Mouse (Mus musculus) midbrain, embryonic 12.5 days (tissue): Measurements from ENCODE around the gene Vsx1. TPM values are rescaled to one million over a fixed set of nuclear protein-coding genes. Genes with fewer than 3 reads are reported as not detected.

Experiments
- ATAC-seq: fragments of 200-750 bp; cut with Nextera tagmentation; 2 replicates; pipeline ENCODE4 v1.8.0; 2017; ENCODE audit warnings: low read depth, moderate TSS enrichment, moderate library complexity; ENCODE audit not compliant: low FRiP score
- H3K27ac ChIP-seq: fragments of 300-500 bp; sonication (generic); replicated peaks from 2 replicates; pipeline ENCODE4 v1.5.1; 2016; ENCODE audit warnings: mild to moderate bottlenecking
- H3K27me3 ChIP-seq: fragments of 300-500 bp; sonication (generic); 2 replicates; pipeline ENCODE4 v1.6.1; 2016; ENCODE audit warnings: mild to moderate bottlenecking
- H3K36me3 ChIP-seq: fragments of 300-500 bp; sonication (generic); 2 replicates; pipeline ENCODE4 v1.6.1; 2016
- H3K4me1 ChIP-seq: fragments of 300-500 bp; sonication (generic); 2 replicates; pipeline ENCODE4 v1.6.1; 2016
- H3K4me2 ChIP-seq: fragments of 300-500 bp; sonication (generic); replicated peaks from 2 replicates; pipeline ENCODE4 v1.6.1; 2016; ENCODE audit warnings: mild to moderate bottlenecking, moderate library complexity
- H3K4me3 ChIP-seq: fragments of 300-500 bp; sonication (generic); 2 replicates; pipeline ENCODE4 v1.5.1; 2016; ENCODE audit warnings: mild to moderate bottlenecking
- H3K9ac ChIP-seq: fragments of 300-500 bp; sonication (generic); replicated peaks from 2 replicates; pipeline ENCODE4 v1.6.1; 2016; ENCODE audit warnings: mild to moderate bottlenecking, moderate library complexity
- H3K9me3 ChIP-seq: fragments of 300-500 bp; sonication (generic); 2 replicates; pipeline ENCODE4 v1.6.1; 2016; ENCODE audit warnings: mild to moderate bottlenecking
- WGBS: fragments of 180-500 bp; shearing (Covaris S2); methylation state at CpG from one replicate; pipeline ENCODE4 v1.1.7; 2016; 5-methylcytosine and 5-hydroxymethylcytosine counted together
- polyA plus RNA-seq: library from polyadenylated mRNA; unstranded; fragments of >200 nt; fragmentation: Nextera tagmentation; extraction: Ambion mirVana; gene quantifications from 2 replicates; pipeline ENCODE4 v1.2.1, GENCODE M21; 2016

Vsx1 gene
- polyA plus RNA-seq, 1 experiment from 2014 or later, result 0.09 TPM

DNA sequence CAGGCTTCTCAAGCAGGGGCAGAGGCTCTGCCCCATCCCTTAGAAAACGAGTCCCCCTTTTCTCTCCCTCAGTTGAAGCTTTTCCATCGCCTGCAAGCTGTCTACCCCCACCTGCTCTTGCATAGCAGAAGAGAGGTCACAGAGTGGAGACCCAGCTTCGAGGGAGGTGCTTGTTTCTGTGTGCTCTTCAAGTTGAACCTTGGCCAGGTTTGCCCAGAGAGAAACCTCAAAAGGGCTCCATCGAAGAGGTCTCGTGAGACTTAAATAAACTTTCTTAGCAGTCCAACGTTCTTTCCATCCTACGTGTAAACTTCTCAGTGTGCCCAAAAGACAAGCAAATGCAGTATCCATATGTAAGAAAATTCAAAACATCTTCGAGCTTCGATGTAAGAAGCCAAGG lies 37.8 kb downstream of the Vsx1 start:
- no peaks in the 10 kb centered on the region; the same call in 1 of the 2 replicates for H3K36me3 ChIP-seq
- H3K4me2 ChIP-seq, result no peak overlapping the region
- 70% methylated on average over 9 of the region's 9 CpGs for WGBS
- H3K9ac ChIP-seq, result no peak overlapping the region
- peaks cover 35% of the 10 kb centered on the region for H3K4me1 ChIP-seq
- no peak for ATAC-seq
- no peak overlapping the region for H3K4me3 ChIP-seq
- H3K27me3 ChIP-seq, result no peaks in the 10 kb centered on the region
- H3K27ac ChIP-seq, result peak overlapping the region; percentile 65
- H3K9me3 ChIP-seq, result no peaks in the 10 kb centered on the region

DNA sequence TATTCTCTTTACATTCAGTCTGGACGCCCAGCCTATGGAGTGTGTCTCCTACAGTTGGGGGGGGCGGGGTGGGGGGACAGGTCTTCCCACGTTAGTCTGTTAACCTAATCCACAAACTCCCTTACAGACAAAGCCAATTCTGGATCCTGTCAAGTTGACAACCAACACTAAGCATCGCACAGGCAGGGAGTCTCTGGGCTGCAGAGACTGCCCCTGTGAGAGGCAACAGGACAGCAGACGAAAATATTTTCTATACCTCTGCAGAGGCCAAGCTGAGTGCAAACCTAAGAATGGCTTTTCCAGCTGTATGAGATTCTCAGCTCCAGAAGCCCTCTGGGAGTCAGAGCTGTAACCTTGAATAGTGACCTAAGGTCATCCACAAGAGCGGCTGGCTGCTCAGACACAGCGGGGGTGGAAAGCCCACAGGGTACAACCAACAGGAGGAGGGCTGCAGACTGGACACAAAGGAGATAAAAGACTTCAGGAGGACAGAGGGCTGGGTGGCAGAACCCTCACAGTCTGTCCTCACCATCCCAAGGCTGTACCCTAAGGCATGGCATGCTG lies 38.6 kb downstream of the Vsx1 start:
- Histone ChIP-seq H3K4me1 (peaks cover 37% of the 10 kb centered on the region), H3K9me3 (no peaks in the 10 kb centered on the region), H3K4me3 (no peak overlapping the region), H3K9ac (no peak overlapping the region), H3K27me3 (no peaks in the 10 kb centered on the region), H3K27ac (peak overlapping the region; percentile 65), H3K4me2 (0 out of 2 replicates have a peak overlapping the region, but pooled peaks have one; percentile 7), H3K36me3 (no peaks in the 10 kb centered on the region; the same call in 1 of the 2 replicates)
- WGBS, result 12% methylated on average over 7 of the region's 7 CpGs
- peak; percentile 44; the same call in 1 of the 2 replicates for ATAC-seq

DNA sequence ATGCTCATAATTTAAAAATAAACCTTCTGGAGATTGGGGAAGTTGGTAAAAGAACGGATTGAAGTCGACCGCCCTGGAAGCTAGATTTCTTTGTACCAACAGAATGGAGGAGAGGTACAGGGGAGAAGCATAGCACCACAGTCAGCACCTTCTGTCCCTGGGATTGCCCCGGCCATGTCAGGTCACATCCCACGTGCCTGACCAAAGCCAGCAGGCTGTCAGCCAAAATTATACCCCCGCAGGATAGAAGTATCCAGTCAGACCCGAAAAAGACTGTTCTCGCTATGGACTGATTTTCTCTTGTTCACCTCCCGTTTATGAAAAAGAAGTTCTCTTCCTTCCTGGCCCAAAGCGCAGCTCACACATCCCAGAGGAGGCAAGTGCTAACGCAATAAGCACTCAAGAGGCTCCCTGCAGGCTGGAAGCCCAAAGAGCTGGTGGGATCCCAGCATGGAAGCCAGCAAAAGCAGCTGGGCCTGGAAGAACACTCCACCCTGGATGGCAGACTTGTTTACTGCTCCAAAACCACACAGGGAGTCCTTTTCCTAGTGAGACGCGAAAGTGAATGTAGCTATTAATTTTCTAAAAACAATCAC lies 40.8 kb downstream of the Vsx1 start:
- H3K36me3 ChIP-seq, result no peaks in the 10 kb centered on the region
- no peak overlapping the region for H3K4me3 ChIP-seq
- 59% methylated on average over 13 of the region's 13 CpGs for WGBS
- no peaks in the 10 kb centered on the region for H3K9me3 ChIP-seq
- H3K4me1 ChIP-seq, result peaks cover 46% of the 10 kb centered on the region
- no peaks in the 10 kb centered on the region for H3K27me3 ChIP-seq
- no peak overlapping the region for H3K4me2 ChIP-seq
- no peak for ATAC-seq
- H3K9ac ChIP-seq, result no peak overlapping the region
- no peak overlapping the region for H3K27ac ChIP-seq

DNA sequence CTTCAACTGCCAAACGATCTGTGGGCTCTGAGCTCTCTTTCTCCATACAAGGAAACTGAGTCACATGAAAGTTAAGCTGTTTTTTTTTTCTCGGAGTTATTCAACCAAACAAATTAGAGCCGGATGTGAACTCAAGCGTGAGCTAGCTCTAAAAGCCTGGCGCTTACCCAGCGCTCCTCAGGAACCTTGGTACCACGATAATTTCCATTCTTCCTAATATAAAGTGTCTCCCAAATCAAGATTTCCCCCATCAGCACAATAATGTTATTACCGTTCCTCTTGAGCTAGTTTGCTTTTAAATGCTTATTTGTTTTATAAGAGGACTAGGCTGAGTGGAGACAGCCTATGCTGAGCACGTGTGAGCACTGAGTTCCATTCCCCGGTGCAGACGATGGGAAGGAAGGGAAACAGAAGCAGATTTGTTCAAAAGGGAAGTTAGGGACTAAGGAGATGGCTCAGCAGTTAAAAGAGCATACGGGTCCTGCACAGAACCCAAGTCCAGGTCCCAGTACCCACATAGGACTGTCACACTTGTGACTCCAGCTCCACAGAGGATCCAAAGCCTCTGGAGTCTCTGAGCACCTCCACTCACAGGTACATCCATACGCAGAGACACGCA lies 41.4 kb downstream of the Vsx1 start:
- Histone ChIP-seq H3K4me1 (peaks cover 52% of the 10 kb centered on the region), H3K4me3 (no peak overlapping the region), H3K27ac (no peak overlapping the region), H3K9ac (no peak overlapping the region), H3K9me3 (no peaks in the 10 kb centered on the region), H3K36me3 (no peaks in the 10 kb centered on the region), H3K27me3 (no peaks in the 10 kb centered on the region), H3K4me2 (no peak overlapping the region)
- WGBS, result 66% methylated on average over 14 of the region's 14 CpGs
- ATAC-seq, result no peak

DNA sequence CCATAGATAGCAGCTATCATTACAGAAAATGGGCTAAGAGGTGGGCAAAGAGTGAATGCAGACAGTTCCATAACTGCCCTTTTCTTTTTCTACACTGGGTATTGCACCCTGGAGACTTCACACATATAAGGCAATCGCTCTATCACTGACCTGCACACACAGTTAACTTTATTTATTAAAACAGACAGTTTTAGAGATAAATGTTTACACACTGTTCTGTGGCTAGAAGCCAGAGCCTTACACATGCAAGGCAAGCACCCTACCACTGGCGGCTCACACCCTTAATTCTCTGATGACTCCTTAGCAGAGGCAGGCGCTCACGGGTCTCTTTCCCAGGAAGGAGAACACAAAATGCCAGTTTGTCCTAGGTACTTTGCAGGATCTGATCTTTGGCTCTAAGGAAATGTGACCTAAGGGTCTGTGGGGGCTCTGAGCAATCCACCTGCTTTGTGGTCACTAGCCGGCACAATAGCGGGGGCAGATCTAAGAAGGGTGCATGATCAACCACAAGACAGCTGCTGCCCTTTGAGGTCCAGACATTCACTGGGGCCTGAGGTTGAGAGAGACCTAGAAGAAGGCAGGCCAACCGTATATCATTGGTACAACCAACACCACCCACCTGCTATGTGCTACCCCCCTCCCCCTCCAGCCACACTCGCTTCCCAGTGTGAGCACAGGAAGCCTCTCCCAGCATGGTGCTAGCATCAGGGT lies 42.6 kb downstream of the Vsx1 start:
- Histone ChIP-seq H3K27ac (peak overlapping the region; percentile 89; the same call in 1 of the 2 replicates), H3K4me1 (peaks cover 57% of the 10 kb centered on the region), H3K4me3 (no peak overlapping the region), H3K27me3 (no peaks in the 10 kb centered on the region), H3K36me3 (no peaks in the 10 kb centered on the region), H3K9me3 (no peaks in the 10 kb centered on the region), H3K9ac (no peak overlapping the region), H3K4me2 (no peak overlapping the region)
- ATAC-seq, result no peak
- 89% methylated on average over 8 of the region's 8 CpGs for whole genome bisulfite sequencing

DNA sequence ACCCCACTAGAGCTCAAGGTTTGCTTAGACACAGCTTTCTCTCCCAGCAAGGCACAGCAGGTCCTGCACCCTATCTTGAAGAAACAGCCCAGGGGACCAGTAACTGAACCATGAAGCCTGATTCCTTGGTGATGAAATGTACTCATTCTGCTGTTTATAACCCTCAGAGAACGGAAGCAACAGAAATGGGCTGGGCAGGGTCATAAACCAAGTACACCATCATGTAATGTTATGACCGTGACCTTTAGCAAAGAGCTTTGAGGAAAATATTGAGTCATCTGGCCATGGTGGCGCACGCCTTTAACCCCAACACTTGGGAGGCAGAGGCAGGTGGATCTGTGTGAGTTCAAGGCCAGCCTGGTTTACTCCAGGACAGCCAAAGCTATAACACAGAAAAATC lies 43.9 kb downstream of the Vsx1 start:
- H3K9ac ChIP-seq, result no peak overlapping the region
- peak overlapping the region; percentile 89 for H3K27ac ChIP-seq
- ATAC-seq, result no peak
- peaks cover 44% of the 10 kb centered on the region for H3K4me1 ChIP-seq
- H3K36me3 ChIP-seq, result no peaks in the 10 kb centered on the region
- WGBS, result 95% methylated on average over 4 of the region's 4 CpGs
- H3K4me3 ChIP-seq, result no peak overlapping the region
- no peaks in the 10 kb centered on the region for H3K27me3 ChIP-seq
- no peaks in the 10 kb centered on the region for H3K9me3 ChIP-seq
- no peak overlapping the region for H3K4me2 ChIP-seq

DNA sequence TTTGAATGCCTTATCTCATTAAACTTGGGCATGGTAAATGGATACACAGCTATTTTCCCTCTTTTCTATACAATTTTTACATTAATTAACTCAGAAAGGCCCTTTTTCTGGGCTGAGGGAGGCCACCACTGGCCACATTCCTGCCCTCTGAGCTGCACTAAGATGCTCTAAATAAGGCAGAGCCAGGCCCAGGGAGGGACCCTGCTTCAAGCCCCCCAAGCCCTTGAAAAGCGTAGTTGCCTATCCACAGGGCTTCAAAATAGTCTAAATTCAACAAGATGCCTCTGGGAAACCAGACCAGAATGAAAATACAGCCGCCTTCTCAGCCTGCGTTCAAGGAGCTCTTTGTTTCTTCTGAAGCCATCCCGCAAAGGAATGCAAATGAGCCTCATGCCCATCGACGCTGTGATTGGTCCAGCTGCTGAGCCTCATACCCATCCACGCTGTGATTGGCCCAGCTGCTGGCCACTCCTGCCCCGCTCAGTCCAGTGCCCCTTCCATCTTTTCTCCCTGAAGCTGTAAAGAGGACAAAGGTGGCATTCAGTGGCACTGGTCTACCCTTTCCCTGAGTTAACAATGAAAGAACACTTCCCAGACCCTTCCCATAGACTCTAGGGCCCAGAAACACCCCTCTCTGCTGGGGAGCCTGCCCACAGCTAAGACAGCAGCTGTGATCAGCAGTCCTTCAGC lies 45.3 kb downstream of the Vsx1 start:
- Histone ChIP-seq H3K4me3 (no peak overlapping the region), H3K4me2 (no peak overlapping the region), H3K27me3 (no peaks in the 10 kb centered on the region), H3K27ac (peak overlapping the region; percentile 89), H3K4me1 (peaks cover 37% of the 10 kb centered on the region), H3K9ac (no peak overlapping the region), H3K36me3 (no peaks in the 10 kb centered on the region; the same call in 1 of the 2 replicates), H3K9me3 (no peaks in the 10 kb centered on the region)
- peak; percentile 99 for ATAC-seq
- WGBS, result 53% methylated on average over 8 of the region's 8 CpGs

DNA sequence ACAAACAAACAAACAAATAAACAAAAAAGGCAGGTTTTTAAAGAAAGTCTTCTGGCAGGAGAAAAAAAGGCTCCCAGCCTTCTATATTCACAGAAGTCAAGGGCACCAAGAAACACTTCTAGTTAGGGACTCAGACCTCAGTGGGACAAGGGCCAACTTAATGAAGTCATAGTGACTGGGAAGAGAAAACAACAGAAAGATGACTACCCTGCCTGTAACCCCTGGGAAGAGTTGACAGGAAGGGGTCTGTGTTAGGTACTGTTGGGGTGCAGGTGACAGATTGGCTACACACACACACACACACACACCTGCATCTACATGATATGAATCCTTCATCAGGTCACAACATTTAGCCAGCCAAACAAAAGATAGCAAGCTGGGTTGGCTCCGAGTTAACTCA lies 46.0 kb downstream of the Vsx1 start:
- H3K4me3 ChIP-seq, result no peak overlapping the region
- peaks cover 39% of the 10 kb centered on the region for H3K4me1 ChIP-seq
- H3K27ac ChIP-seq, result peak overlapping the region; percentile 89
- H3K9me3 ChIP-seq, result no peaks in the 10 kb centered on the region
- no peaks in the 10 kb centered on the region for H3K27me3 ChIP-seq
- H3K4me2 ChIP-seq, result no peak overlapping the region
- WGBS, result 81% methylated on average over 1 of the region's 1 CpGs
- H3K36me3 ChIP-seq, result no peaks in the 10 kb centered on the region; the same call in 1 of the 2 replicates
- no peak for ATAC-seq
- no peak overlapping the region for H3K9ac ChIP-seq

DNA sequence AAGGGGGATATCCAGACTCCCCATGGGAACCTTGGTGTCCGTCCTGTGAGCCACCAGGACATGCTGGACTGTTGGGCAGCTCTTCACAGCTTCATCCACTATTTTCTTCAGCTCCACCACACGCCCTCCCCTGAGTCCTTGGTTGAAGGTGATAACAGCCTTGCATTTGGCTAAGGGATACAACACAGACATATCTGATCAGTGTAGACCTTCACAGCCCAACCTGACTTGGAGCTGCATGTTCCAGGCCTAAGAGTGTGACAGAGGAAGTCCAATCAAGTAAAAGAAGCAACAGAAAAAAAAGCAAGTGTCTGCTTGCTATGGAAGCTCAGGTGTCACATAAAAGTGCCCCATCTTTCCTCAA lies 50.8 kb downstream of the Vsx1 start:
- ATAC-seq, result no peak; the same call in 1 of the 2 replicates
- peaks cover 4% of the 10 kb centered on the region; the same call in 1 of the 2 replicates for H3K9me3 ChIP-seq
- H3K27me3 ChIP-seq, result no peaks in the 10 kb centered on the region
- 34% methylated on average over 2 of the region's 2 CpGs for WGBS
- H3K4me1 ChIP-seq, result peaks cover 30% of the 10 kb centered on the region
- H3K36me3 ChIP-seq, result peaks cover 4% of the 10 kb centered on the region; the same call in 1 of the 2 replicates
- H3K27ac ChIP-seq, result peak overlapping the region; percentile 73
- H3K4me2 ChIP-seq, result 0 out of 2 replicates have a peak overlapping the region, but pooled peaks have one; percentile 14
- 0 out of 2 replicates have a peak overlapping the region, but pooled peaks have one; percentile 2 for H3K9ac ChIP-seq
- H3K4me3 ChIP-seq, result no peak overlapping the region

DNA sequence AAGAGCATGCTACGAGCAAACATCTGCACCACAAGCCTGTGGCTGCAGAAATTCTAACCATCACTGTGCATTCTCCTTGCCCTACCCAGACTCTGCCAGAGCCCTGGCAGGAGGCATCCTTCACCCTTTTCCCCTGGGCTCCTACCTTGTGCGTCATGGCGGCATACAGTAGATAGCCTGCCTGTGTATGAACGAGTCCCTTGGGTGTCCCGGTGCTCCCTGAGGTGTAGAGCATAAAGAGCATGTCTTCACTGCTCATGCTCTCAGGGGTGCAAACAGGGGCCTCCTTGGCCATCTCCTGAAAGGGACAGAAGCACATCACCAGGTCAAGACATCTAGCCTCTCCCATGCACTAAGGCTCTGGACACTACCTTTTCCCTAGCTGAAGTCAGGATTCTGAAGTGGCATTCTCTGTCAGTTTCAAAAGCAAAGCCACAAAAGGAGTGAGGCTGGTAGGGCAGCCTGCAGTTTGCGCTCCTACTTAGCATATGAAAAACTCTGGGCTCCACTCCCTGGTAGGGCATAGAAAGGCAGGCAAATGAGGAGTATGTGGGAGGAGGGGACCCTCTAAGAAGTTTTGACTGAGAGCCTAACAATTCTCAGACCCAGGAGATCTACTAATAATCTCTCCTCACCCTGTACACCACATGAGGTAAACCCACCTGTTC lies 51.3 kb downstream of the Vsx1 start:
- 37% methylated on average over 6 of the region's 6 CpGs for WGBS
- H3K9me3 ChIP-seq, result peaks cover 4% of the 10 kb centered on the region; the same call in 1 of the 2 replicates
- peak; percentile 89 for ATAC-seq
- H3K4me1 ChIP-seq, result peaks cover 25% of the 10 kb centered on the region
- H3K27ac ChIP-seq, result peak overlapping the region; percentile 73
- H3K36me3 ChIP-seq, result peaks cover 4% of the 10 kb centered on the region; the same call in 1 of the 2 replicates
- H3K27me3 ChIP-seq, result no peaks in the 10 kb centered on the region
- H3K4me3 ChIP-seq, result no peak overlapping the region
- H3K4me2 ChIP-seq, result peak overlapping the region; percentile 14
- 0 out of 2 replicates have a peak overlapping the region, but pooled peaks have one; percentile 2 for H3K9ac ChIP-seq

DNA sequence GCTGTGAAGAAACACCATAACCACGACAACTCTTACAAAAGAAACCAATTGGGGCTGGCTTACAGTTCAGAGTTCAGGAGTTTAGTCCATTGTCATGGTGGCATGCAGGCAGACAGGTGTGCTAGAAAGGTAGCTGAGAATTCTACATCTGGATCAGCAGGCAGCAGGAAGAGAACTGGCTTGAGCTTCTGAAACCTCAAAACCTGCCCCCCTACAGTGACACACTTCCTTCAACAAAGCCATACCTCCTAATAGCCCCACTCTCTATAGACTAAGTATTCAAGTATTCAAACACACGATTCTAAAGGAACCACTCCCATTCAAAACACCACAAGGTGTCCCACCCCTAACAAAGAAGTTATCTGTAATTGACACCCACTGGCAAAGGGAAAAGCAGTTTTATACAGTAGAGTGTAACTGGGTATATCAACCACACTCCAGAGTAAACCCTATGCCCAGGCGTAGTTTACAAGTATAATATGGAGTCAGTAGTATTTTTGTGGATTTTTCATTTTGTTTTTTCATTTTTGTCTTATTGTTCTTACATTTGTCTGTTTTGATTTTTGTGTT lies 53.2 kb downstream of the Vsx1 start:
- Histone ChIP-seq H3K9me3 (peaks cover 4% of the 10 kb centered on the region; the same call in 1 of the 2 replicates), H3K4me1 (peaks cover 19% of the 10 kb centered on the region), H3K9ac (no peak overlapping the region), H3K4me3 (no peak overlapping the region), H3K36me3 (peaks cover 4% of the 10 kb centered on the region; the same call in 1 of the 2 replicates), H3K4me2 (no peak overlapping the region), H3K27ac (no peak overlapping the region), H3K27me3 (no peaks in the 10 kb centered on the region)
- 77% methylated on average over 3 of the region's 3 CpGs for WGBS
- no peak for ATAC-seq
